Mouse (Mus musculus) thymus, adult 2 months (tissue): ENCODE data around the gene Ppm1n. TPM values are rescaled to one million over a fixed set of nuclear protein-coding genes. Genes with fewer than 3 reads are reported as not detected.

ENCODE experiments used
- DNase-seq: peaks from one replicate; pipeline ENCODE4 v3.0.0; 2021
- H3K27ac ChIP-seq: fragments of 200-500 bp; 2 replicates; pipeline ENCODE4 v1.5.1; 2012; ENCODE audit warnings: low read length, control low read depth; ENCODE audit not compliant: control insufficient read depth, insufficient read depth
- H3K27me3 ChIP-seq: fragments of 200-500 bp; 2 replicates; pipeline ENCODE4 v1.6.1; 2012; ENCODE audit warnings: mild to moderate bottlenecking, low read length, moderate library complexity, mixed read lengths; ENCODE audit not compliant: control insufficient read depth, insufficient read depth
- H3K36me3 ChIP-seq: fragments of 200-500 bp; 2 replicates; pipeline ENCODE4 v1.6.1; 2012; ENCODE audit warnings: mild to moderate bottlenecking, low read length, moderate library complexity; ENCODE audit not compliant: control insufficient read depth, insufficient read depth
- H3K4me1 ChIP-seq: fragments of 200-500 bp; replicated peaks from 2 replicates; pipeline ENCODE4 v1.6.1; 2012; ENCODE audit warnings: low read length; ENCODE audit not compliant: control insufficient read depth, insufficient read depth
- H3K4me3 ChIP-seq: fragments of 200-500 bp; 2 replicates; pipeline ENCODE4 v1.5.1; 2012; ENCODE audit warnings: mild to moderate bottlenecking, low read length, control low read depth, moderate library complexity; ENCODE audit not compliant: control insufficient read depth, insufficient read depth
- CTCF ChIP-seq: fragments of 200-500 bp; IDR thresholded peaks from 2 replicates; pipeline ENCODE4 v1.5.1; 2012; ENCODE audit warnings: mild to moderate bottlenecking, control low read depth, low read length, moderate library complexity, borderline replicate concordance; ENCODE audit not compliant: control insufficient read depth, poor library complexity, insufficient read depth; ENCODE audit errors: extremely low read depth
- POLR2A ChIP-seq: fragments of 200-500 bp; IDR thresholded peaks from 2 replicates; pipeline ENCODE4 v1.6.1; 2012; ENCODE audit warnings: mild to moderate bottlenecking, low read length, control low read depth, moderate library complexity; ENCODE audit not compliant: control insufficient read depth, poor library complexity, insufficient read depth; ENCODE audit errors: extremely low read depth
- WGBS: fragments of 180-500 bp; shearing (Covaris S2); methylation state at CpG from one replicate; pipeline ENCODE4 v1.1.7; 2018; 5-methylcytosine and 5-hydroxymethylcytosine counted together
- polyA plus RNA-seq: library from polyadenylated mRNA; depleted of rRNA; stranded (reverse); fragments of >200 nt; gene quantifications from 2 replicates; pipeline ENCODE4 v1.2.3, GENCODE M21; 2012

Gene Ppm1n
- polyA plus RNA-seq, 1 experiment: 0.63 TPM

DNA sequence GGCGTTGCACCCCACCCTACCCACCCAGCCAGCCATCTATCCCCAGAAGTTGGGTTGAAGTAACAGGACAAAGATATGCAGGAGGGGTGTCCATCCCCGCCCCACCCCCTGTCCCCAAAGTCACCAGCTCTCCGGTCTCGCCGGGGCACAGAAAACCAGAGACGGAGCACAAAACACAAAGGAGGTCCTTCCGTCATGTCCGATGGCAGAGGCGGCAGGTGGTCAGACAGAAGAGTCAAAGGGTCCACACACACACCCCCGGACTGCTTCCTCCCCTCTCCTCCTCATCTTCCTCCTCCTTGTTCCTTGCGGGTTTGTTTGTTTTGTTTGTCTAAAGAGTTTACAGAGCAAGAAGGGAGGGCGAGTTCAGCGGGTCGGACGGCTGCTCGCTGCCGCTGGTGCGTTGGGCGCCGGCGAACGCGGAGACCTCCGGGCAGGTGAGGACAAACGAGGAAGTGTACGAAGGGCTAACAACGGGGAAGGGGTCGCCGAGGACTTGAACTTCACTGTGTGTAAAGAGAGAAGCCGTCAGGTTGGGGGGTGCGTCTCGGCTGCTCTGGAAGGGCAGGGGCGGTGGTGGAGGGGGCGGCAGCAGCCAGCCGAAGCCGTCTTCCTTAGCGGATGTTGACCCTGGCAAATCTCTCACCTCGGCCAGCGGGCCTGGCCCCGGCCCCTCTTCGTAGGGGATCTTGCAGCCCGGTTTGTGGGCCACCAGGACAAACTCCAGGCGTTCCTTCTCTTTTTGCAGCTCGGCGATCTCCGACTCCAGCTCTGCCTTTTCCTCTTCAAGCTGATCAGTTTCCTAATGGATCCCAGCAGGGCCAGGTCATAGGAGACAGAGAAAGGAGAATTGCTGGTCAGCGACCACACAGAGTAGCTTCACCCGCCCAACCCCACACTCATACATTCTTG is 24.9 kb upstream of the Ppm1n start:
- 0 out of 2 replicates have a peak overlapping the region, but pooled peaks have one; percentile 1 for H3K4me3 ChIP-seq
- peaks cover 29% of the 10 kb centered on the region for H3K4me1 ChIP-seq

DNA sequence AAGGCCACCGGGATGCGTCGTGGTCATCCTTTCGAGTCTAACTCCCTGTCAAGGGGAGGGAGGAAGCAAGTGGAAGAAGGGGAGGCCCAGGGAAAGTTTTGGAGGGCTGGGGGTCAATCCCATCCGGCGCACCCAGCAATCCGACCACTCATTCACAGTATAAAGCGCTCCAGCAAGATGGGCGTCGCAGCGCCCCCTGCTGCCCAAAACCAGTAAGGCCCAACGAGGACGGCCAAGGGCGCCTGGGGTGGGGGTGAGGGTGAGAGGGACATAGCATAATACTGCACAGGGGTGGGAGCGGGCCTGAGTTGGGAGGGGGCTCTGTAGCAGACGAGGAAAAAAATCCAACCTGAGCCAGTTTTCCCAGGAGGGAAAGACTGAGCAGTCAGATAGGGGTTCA is 23.9 kb upstream of the Ppm1n start:
- H3K27ac ChIP-seq: no peak overlapping the region
- H3K27me3 ChIP-seq: peaks cover 21% of the 10 kb centered on the region
- no peak overlapping the region for H3K4me3 ChIP-seq
- 4% methylated on average over 16 of the region's 16 CpGs for WGBS
- DNase-seq: peak; percentile 78
- H3K36me3 ChIP-seq: no peaks in the 10 kb centered on the region
- H3K4me1 ChIP-seq: peaks cover 20% of the 10 kb centered on the region
- peak; percentile 91 for TF ChIP-seq CTCF
- no peak for TF ChIP-seq POLR2A

More for the DNA sequence above, 24.9 kb upstream of the Ppm1n start:
- 7% methylated on average over 48 of the region's 48 CpGs for WGBS
- Histone ChIP-seq H3K36me3 (no peaks in the 10 kb centered on the region), H3K27ac (no peak overlapping the region), H3K27me3 (peaks cover 21% of the 10 kb centered on the region)
- TF ChIP-seq CTCF (no peak), POLR2A (no peak)
- no peak for DNase-seq

DNA sequence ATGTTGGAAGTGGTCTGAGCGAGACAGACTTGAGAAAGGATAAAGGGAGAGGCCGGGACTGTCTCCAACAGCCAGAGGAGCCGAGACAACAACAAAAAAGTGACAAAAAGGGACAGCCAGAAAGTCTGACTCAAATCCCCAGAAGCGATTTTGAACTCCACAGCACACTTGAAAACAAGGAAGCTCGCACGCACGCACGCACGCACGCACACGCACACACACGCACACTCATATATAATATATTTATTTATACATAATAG is 23.1 kb upstream of the Ppm1n start:
- Histone ChIP-seq H3K36me3 (no peaks in the 10 kb centered on the region), H3K4me3 (no peak overlapping the region), H3K27me3 (peaks cover 21% of the 10 kb centered on the region), H3K27ac (no peak overlapping the region), H3K4me1 (peaks cover 16% of the 10 kb centered on the region)
- 81% methylated on average over 12 of the region's 12 CpGs for WGBS
- no peak for TF ChIP-seq POLR2A
- no peak for TF ChIP-seq CTCF
- no peak for DNase-seq

DNA sequence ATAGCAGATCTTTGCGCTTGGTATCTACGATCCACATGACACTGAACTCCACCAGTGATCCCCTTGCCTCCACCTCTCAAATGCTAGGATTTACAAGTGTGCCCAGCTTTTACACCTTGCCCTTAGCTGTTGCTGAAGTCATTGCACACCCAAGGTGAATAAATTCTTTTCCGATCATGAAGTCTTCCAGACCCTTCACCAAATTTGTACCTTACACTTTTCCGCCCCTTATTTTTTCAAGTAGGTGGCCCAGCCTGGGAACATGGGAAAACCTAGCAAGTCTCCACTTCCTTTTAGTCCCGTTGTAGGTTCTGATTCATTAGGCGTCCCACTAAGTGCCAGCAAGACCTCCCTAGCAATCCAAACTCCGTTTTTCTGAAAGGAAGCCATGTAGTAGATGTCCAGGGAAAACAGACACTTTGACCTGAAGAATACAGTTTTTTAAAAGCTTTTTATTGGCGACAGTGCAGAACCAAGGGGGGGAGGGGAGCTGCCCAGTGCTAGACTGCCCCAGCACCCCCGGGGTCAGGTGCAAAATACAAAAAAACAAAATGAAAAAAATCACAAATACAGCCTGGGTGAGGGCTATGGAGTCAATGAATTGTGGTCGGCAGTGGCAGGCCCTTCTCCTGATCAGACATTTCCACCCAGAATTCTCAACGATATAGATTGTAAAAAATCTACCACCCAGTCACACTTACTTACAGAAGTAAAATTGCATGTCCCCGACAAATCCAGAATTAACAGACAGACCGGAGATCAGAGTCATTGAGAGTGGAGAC is 22.6 kb upstream of the Ppm1n start:
- Histone ChIP-seq H3K27ac (no peak overlapping the region), H3K36me3 (no peaks in the 10 kb centered on the region), H3K4me1 (peaks cover 12% of the 10 kb centered on the region), H3K27me3 (peaks cover 21% of the 10 kb centered on the region), H3K4me3 (no peak overlapping the region)
- no peak for DNase-seq
- no peak for TF ChIP-seq CTCF
- TF ChIP-seq POLR2A: no peak
- 64% methylated on average over 13 of the region's 13 CpGs for WGBS

DNA sequence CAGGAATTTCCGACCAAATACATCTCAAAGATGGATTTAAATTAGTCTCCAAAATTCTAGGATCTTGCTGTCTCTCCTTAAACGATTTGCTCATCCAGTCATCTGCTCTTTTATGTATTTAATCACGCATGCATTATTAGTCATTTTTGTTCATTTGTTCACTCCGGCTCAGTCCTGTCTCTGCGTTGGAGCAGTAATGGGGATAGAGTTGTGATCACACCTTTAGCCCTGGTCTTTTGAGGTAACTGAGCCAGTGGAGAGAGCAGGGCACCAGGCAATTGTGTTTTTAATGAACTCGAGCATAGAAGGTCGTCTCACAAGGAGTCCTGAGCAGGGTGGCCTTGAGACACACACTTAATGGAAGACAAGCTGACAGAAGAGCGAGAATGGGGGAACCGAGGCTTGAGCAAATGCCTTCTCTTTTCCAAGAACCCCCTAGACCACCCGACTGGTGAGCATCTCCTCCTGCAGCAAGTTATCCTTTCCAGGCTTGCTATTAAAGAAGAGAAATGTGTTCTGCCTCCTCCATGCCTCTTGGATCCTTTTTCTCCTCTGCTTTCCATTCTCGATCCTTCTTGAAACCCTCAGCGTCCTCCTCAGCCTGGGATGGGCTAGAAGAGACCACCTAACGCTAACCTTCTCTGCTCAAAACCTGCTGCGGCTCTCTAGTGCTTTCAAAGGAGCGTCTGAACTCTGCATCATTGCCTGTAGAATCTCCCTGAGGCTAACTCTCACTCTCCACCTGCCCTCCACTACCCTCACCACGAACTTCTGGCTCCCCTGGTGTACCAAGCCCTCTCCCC is 21.8 kb upstream of the Ppm1n start:
- Histone ChIP-seq H3K27me3 (peaks cover 21% of the 10 kb centered on the region), H3K4me3 (no peak overlapping the region), H3K4me1 (peaks cover 12% of the 10 kb centered on the region), H3K36me3 (no peaks in the 10 kb centered on the region), H3K27ac (no peak overlapping the region)
- TF ChIP-seq POLR2A (no peak), CTCF (no peak)
- 11% methylated on average over 16 of the region's 16 CpGs for WGBS
- no peak for DNase-seq

DNA sequence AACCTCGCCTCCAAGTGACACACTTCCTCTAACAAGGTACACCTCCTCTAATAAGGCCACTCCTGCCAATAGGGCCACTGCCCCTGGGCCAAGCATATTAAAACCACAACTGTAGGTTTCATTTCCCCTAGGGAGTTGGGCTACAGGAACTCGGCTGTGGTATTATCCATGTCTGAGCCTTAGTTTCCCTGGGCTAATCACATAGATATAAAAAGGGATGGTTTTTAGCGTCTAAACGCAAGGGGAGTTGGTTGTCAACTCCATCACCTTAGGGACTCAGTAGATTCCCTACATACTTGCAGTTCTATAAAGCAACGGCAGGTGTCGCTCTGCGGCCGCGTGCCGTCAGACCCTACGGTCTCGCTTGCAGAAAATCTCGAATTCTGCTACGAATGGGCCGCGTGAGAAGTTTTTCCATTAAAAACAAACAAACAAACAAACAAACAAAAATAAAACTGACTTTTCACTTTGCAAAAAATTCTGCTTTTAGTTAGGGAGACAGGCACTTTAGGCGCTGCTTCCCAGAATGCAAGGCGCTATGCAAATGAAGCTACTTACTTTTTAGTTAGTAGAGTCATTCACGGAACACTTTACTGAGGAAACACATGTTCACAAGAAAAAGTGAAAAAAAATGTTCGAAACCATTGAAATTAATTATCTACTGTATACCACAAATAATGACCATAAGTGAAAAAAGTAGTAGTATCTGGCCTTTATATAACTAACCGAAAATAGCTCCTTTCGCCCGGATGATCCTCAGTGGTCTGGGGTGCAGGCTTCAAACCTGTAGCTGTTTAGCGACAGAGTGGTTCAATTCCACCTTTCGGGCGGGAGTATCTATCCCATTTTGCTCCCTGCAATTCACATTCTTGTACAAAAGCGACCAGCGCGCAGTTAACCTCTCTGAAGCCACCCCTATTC is 20.9 kb upstream of the Ppm1n start:
- H3K27ac ChIP-seq: no peak overlapping the region
- peak; percentile 80 for DNase-seq
- TF ChIP-seq POLR2A (no peak), CTCF (peak; percentile 91; the same call in 1 of the 2 replicates)
- peaks cover 21% of the 10 kb centered on the region for H3K27me3 ChIP-seq
- peaks cover 12% of the 10 kb centered on the region for H3K4me1 ChIP-seq
- no peaks in the 10 kb centered on the region for H3K36me3 ChIP-seq
- WGBS: under 1% methylated on average over 29 of the region's 29 CpGs
- peak overlapping the region; percentile 36 for H3K4me3 ChIP-seq
